Mouse (Mus musculus) cerebellum, adult 9-10 months (tissue): Measurements from ENCODE around the gene Erfe.
A peak's percentile ranks its signal among the peaks of the same experiment; 100 is the strongest.

Experiments
- DNase-seq: peaks from one replicate; pipeline ENCODE4 v3.0.0; 2022

Gene Erfe

DNA sequence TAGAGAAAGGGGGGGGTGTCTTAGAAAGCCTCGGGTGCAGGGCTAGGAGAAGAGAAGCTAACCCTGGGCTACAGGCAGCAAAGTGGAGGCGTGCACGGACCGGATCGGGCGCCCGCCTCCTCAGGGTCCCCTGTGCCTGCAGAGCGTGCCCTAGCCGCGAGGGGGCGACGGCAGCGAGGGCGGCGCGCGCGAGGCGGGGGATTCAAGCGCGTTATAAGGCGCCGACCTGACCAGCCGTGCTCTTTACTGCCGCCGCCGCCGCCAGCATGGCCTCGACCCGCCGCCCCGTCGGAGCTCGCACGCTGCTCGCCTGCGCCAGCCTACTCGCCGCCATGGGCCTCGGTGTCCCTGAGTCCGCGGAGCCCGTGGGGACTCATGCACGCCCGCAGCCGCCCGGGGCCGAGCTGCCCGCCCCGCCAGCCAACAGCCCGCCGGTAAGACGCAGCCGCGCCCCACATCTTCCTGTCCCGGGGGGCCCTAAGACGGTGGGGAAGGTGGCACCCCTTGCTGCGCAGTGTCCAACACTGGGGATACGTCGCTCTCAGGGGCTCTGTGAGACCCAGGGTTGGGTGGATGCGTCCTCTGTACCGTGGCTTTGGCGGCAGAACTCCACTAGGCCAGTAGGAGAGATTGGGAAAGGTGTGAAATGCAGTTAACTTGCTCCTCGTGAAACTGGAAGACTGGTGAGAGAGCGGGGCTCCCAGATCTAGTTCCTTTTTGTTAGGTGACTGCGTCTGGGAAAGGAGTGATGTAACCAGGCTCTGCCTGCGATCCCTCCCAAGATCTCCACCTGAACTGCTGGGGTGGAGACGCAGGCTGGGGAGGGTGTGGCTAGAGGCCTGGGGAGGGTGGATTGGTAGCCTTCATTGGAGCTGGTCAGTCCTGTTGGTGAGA lies at the start of gene Erfe:
Erfe (plus strand) TSS at position 216 of the 894 bp plus-strand sequence.
- DNase-seq: no peak

DNA sequence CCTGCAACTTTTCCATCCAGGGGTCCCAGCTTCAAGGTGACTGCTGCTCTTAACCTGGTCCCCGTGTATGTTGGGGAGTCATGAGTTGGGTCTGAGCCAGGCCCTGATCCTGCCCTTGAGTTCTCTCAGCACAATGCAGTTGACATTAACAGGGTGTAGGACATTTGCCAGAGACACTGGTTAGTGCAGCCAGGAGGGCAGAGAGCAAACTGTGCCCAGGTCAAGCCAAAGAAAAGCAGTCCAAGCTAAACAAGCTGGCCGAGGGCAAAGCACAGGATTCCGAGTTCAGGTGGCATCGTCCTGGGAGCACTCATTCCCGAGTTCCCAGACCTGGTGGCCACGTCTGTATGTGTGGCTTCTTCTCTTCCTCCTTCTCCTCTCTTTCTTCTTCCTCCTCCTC lies 48.6 kb upstream of the Erfe start:
- no peak for DNase-seq

DNA sequence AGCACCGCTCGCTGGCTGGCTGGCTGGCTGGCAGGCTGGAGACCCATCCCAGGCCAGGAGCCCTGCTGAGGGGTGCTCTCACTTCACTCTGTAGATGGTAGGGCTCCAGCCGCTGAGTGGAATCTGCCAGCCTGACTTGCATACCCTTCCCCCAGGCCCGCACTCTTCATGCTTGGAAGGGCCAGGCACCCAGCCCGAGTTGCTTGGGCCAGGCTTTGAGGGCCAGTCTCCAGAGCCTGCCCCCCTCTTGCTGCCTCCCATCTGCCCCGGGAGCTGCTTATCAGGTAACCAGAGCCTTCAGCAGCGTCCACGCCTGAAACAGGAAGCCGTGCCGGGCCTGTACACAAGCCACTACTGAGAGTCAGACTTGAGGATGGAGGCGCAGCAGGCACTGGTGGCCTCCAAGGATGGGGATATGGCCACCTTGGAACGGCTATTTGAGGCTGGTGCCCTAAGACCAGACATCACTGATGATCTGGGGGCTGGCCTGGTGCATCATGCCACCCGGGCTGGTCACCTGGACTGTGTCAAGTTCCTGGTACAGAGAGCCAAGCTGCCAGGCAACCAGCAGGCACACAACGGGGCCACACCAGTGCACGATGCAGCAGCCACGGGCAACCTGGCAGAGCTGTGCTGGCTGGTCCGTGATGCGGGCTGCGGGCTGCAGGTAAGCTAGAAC lies 44.3 kb upstream of the Erfe start, which contains the start of gene Espnl:
Espnl (plus strand) TSS at position 316 of the 679 bp plus-strand sequence.
- no peak for DNase-seq

DNA sequence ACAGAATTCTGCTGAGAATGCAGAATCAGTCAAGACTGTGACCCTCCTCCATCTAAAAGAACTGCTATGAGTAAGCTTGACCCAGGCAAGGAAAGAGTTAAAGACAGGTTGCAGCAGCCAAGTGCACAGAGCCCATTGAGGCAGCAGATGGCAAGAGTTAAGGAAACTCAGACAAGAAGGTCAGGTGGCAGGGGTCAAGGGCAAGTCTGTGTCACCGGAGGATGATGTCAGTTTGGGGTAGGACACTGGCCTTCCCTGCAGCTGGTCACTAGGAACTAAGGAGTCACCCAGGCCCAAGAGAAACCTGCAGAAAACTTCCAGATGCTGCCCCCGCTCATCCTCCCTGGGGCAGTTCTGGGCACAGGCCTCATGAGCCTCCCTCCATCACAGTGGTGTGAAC lies 41.6 kb upstream of the Erfe start:
- DNase-seq: no peak

DNA sequence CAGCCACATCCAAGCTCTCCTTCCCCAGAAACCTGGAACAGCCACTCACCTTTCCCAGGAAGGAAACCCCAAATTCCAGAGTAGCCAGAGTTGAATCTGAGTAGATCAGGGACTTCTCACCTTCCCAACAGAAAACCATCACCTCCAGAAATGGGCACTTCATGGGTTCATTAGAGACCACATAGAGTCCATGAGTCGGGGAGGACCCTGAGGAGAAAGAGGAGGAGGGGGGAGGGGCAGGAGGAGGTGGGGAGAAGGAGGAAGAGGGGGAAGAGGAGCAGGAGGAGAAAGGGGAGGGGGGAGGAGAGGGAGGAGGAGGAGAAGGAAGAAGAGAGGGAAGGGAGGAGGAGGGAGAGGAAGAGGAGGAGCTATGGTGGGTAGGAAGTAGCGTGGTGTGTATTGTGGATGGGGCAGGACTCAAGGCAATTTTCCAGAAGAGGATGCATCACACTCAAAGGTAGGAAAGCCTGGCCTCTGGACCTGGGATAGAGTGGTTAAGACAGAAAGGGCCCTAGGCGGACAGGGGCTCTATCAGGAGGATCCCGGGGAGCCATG lies 40.7 kb upstream of the Erfe start:
- no peak for DNase-seq

DNA sequence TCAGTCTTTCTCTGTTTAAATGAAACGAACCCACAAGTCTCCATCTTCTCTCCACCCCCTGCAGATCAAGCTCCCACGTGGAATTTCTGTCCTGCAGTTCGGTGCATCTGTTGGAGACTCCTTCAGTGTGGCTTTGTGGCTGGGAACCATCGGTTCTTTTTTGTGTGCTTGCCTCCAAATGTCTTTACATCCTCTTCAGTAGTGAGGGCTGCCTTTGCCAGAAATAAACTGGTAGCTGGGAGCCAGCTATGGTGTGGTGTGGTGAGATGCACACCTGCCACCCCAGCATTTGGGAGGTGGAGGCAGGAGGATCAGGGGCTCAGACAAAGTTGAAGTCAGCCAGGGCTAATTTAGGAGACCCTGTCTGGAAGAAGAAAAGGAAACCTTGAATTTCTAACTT lies 34.1 kb upstream of the Erfe start:
- no peak for DNase-seq

DNA sequence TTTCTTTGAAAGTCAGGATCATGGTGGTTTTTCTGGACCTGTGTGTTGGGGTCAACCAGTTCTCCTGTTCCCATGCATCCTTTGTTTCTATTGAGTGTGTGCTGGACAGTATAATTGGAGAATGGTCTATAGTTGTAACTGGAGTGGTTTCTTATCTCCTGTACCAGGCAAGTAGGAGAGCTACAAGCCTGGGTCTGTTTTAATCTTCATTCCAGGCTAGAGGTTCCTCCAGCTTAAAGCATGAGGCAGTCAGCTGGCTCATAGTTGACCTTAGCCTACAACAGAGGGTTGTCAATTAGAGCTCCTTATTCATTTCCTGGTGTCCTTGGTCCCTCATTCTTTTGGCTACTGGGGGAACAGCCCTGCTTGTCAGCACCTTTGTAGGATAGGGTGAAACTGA lies 32.6 kb upstream of the Erfe start:
- no peak for DNase-seq

DNA sequence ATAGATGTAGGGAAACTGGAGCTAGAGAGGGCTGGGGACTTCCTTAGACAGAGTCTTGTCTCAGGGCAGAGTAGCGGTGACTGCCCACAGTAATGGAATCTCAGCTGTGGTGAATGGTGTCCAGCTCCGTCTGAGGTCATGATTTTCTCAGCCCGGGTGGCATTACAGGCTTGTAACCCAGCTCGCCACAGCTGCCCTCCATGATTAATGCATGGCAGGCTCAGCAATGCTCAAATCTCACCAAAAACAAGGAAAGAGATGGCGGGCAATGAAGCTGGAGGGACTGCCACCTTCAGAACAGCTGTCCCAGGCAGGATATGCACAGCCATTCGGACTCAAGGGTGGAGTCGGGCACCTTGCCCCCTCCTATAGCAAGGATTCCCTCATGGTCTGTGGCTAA lies 28.9 kb upstream of the Erfe start:
- no peak for DNase-seq

DNA sequence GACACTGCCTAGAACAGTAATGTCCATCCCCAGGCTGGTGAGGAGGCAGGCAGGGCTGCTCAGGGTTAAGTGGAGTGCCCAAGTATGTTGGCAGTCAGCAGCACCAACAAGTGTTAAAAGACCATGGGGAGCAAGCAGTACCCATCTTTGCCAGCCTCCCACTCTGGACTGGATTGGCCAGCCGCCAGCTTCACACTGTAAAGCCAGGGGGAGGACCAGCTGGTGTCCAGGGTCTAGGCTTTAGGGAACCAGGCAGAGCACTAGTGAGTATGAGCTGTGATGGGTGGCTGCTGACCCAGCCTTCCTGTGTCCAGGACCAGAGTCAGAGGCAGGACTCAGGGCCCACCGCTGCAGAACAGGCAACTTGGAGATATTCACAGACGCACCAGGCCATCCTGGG lies 22.2 kb upstream of the Erfe start:
- DNase-seq: no peak

DNA sequence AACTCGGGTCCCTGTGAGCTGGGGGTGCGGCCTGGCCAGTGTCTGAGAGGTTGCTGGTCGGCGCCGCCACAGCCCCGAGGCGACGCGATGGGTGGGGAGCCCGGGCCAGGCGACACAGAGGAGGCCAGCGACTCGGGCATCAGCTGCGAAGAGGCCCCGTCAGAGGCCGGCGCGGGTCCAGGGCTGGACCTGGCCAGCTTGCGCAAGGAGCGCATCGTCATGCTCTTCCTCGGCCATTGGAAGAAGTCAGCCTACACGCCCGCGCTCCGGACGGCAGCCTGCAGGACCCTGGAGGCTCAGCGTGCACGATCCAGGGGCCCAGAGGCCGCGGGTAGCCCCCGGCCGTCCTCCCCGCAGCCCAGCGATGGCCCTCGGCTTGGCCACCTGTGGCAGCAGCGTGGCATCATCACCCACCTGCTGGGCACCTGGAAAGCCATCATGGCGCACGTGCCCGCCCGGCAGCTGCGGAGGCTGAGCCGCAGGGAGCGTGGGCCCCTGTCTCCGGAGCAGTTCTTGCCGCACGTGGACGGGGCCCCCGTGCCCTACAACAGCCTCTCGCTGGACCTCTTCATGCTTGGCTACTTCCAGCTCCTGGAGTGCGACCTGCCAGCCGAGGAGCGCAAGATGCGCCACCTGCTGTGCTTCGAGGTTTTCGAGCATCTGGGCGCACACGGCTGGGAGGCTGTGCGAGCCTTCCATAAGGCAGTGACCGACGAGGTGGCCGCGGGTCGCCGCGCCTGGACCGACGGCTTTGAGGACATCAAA lies 21.1 kb upstream of the Erfe start:
- DNase-seq: no peak

DNA sequence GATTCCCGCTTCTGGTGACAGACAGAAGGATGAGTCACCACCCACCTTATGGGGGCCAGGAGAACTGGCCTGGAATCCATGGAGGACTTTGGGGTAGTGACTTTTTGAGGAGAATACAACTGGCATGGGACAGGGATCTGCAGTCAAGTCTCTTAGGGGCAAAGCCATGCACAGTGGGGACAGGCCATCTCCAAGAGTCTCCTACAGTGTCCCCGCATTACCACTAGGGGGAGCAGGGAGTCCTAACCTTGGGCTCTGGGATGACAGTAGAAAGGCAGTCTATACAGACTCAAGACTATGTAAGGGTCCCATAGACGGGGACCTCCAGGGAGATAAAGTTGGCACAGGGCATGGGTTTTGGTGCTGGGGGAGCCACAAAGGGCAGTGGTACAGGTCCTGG lies 19.3 kb upstream of the Erfe start:
- peak; percentile 71 for DNase-seq

DNA sequence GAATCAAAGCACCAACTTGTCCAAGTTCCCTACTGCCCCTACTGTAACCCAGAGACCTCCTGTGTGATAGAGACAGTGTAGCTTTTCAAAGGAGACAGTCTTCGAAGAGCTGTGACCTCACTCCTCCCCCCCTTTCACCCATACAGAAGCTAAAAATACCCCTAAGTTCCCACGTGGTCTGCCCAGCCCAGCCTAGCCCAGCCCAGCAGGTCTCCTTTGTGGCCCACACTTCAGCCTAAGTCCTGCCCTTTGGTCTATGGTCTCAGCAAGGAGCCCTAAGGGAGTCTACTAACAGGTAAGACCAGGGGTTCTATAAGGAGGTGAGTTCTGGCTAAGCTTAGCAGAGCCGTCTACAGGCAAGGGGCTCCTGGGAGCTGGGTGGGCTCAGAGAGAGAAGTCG lies 15.4 kb upstream of the Erfe start, which contains the start of gene Klhl30:
Klhl30 (plus strand) TSS at position 176 of the 400 bp plus-strand sequence.
- no peak for DNase-seq

DNA sequence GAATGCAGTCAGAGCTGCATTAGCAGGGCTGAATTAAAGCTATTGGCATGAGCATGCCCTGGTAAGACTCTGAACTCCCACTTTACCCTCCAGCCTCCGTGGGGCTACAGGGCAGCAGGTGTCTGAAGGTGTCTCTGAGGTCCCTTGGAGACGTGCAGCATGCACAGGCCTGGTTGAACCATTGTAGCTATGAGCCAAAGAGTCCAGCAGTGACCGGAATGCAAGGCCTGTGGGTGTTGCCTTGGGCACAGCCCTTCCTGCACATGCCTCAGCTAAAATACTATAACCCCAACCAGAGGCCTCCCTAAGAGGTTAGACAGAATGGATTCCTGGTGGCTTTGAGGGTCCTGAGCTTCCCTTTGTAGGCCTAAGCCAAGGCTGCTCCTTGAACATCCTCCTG lies 15.0 kb upstream of the Erfe start:
- no peak for DNase-seq

DNA sequence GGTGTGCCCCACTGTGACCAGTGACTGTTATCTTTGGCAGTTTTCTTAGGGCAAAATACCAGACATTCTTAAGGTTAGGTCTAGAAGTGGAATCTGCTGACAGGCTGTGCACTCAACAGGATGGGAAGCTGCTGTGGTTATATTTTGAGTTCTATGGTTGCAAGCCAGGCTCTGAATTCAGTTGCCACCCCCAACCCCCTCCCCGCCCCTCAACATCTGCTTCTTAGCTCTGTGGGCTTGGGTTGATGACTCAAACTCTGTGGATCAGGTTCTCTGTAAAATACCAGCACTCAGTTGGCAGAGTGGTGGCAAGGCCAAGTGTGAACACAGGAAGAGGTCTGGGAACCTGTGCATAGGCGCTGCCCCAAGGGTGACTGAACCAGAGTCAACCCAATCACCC lies 14.0 kb upstream of the Erfe start:
- no peak for DNase-seq

DNA sequence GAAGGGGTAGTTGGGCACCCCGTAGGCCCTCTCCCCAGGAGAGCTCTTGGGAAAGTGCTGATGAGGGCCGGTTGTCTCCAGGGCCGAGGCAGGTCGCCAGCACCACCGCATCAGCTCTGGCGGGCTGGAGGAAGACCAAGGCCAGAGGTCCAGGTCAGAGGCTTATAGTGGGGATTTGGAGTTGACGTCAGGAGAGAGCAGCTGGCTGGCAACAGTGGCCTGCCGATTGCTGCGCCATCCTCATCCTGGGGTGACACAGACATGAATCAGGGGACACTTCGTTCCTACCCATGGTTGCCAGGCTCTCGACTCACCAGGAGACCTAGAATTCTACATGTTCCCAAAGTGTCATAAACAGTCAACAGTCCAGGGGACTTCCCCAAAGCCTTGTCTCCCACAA lies 10.1 kb upstream of the Erfe start:
- DNase-seq: no peak

DNA sequence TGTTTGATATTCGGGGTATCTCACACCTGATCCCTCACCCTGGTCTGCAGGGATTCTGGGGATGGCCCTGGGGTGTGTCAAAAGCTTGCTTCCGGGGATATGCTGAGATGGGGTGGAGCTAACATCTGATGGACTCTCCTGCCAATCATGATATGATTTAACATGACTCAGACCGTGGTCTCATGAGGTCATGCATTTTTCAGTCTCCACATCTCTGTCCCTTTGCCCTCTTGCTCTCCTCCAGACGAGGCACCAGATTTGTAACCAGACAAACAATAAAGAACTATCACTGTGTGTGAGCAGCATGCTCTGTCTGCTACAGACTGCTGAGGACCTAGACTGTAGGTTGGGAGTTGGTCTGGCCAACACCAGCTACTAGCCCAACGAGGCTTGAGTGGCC lies 4.1 kb upstream of the Erfe start:
- DNase-seq: no peak

DNA sequence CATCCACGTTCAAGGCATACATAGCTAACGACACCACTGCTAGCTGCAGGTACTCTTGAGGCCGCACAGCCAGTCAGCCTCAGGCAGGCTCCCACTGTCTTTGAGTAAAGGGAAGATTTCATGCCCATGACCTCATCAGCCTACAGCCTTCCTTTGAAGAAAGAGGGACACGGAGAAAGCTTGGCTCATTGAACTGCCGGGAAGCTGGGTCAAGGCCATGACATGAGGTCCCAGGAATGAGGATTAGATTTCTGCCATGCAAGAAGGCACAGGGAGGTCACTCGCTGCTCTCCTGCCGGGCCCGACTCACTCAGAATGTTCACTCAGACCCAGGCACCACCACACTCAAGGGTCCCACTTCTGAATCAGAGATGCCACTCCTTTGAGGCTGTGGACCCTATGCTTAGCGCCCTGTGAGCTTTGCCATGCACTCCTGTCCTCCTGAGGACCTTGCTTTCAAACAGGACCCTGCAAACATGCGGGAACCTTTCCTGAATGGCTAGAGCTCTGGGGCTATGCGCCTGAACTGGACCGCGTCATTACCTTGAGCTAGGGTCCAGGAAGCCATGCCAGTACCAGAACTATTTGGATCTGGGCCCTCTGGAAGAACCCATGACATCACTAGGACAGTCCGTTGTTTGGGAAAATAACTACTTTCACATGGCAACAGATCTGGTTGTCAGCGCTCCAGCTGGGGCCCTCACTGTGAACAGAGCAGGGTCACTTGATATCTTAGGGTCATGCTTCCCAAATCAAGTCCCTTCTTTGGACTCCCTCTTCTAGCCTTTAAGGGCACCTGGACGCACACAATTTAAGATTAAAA lies 1.2 kb upstream of the Erfe start:
- DNase-seq: no peak

DNA sequence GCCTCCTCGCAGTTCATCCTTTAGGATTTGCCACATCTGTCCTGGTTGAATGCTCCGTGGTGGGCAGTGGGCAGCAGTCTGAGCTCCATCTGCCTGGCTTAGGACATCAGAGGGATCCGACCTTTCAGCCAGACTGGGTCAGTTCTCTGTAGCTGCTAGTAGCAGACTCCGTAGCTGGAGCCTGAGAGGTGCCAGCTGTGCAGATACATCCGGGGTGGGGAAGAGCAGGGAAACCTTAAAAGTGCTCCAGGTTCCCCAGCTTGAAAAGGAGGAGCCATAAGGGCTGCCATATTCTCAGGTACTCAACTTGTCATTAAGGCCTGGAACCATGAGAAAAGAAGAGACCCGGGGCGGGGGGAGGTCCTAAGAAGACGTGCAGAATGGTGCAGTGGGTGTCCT lies 415 bp upstream of the Erfe start:
- no peak for DNase-seq

DNA sequence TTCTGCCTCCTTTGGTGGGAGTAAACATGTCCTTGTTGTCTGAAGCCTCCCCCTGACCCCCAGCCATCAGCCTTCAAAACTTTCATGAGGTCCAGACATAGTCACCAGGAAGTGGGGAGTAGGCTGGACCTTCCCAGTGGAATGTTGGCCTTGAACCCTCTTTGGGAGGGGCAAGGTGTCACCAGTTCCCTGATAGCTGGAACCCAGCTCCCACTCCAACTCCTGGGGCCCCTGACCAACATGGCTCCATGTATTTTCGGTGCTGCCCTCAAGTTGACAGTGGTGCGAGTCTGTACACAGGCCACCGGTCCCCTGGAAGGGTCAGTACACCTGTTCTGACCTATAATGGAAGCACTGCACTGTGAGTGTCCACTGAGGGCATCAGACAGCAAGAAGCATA lies 1.1 kb downstream of the Erfe start:
- no peak for DNase-seq

DNA sequence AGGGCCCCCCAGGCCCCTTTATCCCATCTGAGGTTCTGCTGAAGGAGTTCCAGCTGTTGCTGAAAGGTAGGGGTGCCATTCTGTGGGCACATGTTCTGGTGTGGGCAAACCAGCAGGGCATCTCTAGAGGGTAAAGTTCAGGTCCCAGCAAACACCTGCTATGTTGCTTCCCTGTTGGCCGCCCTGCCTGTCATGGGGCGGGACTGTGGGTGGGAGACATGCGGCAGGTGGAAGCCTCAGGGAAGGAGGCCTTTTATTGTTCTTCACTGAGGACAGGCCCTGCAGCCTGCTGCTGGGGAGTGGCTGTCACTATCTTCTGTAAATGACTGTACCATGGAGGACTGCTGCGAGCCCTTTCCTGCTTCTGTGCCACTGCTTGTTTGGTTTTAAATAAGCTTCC lies 3.2 kb downstream of the Erfe start:
- DNase-seq: no peak

DNA sequence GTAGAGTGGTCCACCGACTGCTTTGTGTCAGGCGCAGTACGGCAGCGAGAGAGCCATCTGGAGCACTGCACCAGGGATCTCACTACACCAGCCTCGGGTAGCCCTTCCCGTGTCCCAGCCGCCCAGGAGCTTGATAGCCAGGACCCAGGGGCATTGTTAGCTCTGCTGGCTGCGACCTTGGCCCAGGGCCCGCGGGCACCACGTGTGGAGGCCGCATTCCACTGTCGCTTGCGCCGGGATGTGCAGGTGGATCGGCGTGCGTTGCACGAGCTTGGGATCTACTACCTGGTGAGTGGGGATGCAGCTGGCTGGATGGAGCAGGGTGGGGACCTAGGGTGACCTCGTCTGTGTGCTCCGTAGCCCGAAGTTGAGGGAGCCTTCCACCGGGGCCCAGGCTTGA lies 3.8 kb downstream of the Erfe start:
- DNase-seq: no peak

DNA sequence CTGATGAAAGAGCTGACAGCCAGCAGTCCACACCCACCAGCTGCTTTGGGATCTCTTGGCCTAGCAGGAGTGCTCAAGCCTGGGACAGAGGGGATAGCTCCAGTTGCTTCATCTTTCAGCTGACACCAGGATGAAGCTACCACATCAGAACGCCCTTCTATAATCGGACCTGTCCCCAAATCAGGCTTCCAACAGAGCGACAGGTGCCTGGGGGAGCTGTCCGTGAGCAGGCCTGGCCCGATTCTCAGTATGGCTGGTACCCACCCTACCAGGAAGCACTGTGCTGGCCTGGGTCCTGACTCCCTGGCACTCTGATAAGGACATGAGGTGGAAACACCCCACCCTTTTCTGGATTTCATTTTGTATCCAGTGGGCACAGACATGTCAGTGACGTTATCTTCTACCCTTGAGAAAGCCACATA lies 7.2 kb downstream of the Erfe start:
- DNase-seq: no peak
